Comparison of ENCODE assay signal across 8 mouse cellular contexts in genomic region chr1:21166762-21167161, GRCm38 (mm10). TPM values are rescaled to one million over a fixed set of nuclear protein-coding genes. Genes with fewer than 3 reads are reported as not detected.
DNase-seq lines count a peak whose midpoint lies in the region; ATAC-seq and TF ChIP-seq lines count a peak whose summit lies in the region.

No protein-coding gene starts in this region.

- H3K4me1 ChIP-seq in lung, adult 2 months (ENCODE audit: control insufficient read depth, insufficient read depth, low read length) = no peaks in the 10 kb centered on the region
- H3K4me1 ChIP-seq in forebrain, embryonic 10.5 days = peaks cover 12% of the 10 kb centered on the region
- peaks cover 6% of the 10 kb centered on the region; the same call in 1 of the 2 replicates for H3K4me1 ChIP-seq in limb, embryonic 10.5 days
- H3K4me1 ChIP-seq in neural tube, embryonic 15.5 days = peaks cover 14% of the 10 kb centered on the region

- peak overlapping the region; percentile 66 for H3K4me2 ChIP-seq in neural tube, embryonic 15.5 days

- TF ChIP-seq POLR2A in lung, adult 2 months (IDR thresholded peaks at IDR 0.05; ENCODE audit: borderline replicate concordance, extremely low read depth, low read depth, low read length) = no peak

- 61% methylated on average over 4 of the region's 4 CpGs for WGBS in lung, adult 2 months
- 69% methylated on average over 4 of the region's 4 CpGs for WGBS in forebrain, embryonic 10.5 days
- 75% methylated on average over 4 of the region's 4 CpGs for WGBS in limb, embryonic 10.5 days
- 61% methylated on average over 4 of the region's 4 CpGs for WGBS in neural tube, embryonic 15.5 days

- H3K9me3 ChIP-seq in forebrain, embryonic 10.5 days = no peaks in the 10 kb centered on the region
- no peaks in the 10 kb centered on the region for H3K9me3 ChIP-seq in limb, embryonic 10.5 days (replicated peaks)
- H3K9me3 ChIP-seq in neural tube, embryonic 15.5 days (replicated peaks) = no peaks in the 10 kb centered on the region

- no peaks in the 10 kb centered on the region for H3K27me3 ChIP-seq in forebrain, embryonic 10.5 days (ENCODE audit: poor library complexity, severe bottlenecking)
- H3K27me3 ChIP-seq in limb, embryonic 10.5 days (ENCODE audit: low read depth, poor library complexity, severe bottlenecking) = no peaks in the 10 kb centered on the region
- 0 out of 2 replicates have a peak, but pooled peaks cover 2% of the 10 kb centered on the region for H3K27me3 ChIP-seq in neural tube, embryonic 15.5 days (replicated peaks)

- peak overlapping the region; percentile 79 for H3K27ac ChIP-seq in forebrain, embryonic 10.5 days
- 0 out of 2 replicates have a peak overlapping the region, but pooled peaks have one; percentile 38 for H3K27ac ChIP-seq in limb, embryonic 10.5 days
- peak overlapping the region; percentile 39; the same call in 1 of the 2 replicates for H3K27ac ChIP-seq in neural tube, embryonic 15.5 days (replicated peaks)

- H3K4me3 ChIP-seq in lung, adult 2 months (replicated peaks; ENCODE audit: extremely low read depth, low read depth, low read length) = peak overlapping the region; percentile 64
- H3K4me3 ChIP-seq in forebrain, embryonic 10.5 days = peak overlapping the region; percentile 55
- peak overlapping the region; percentile 51 for H3K4me3 ChIP-seq in limb, embryonic 10.5 days
- peak overlapping the region; percentile 43 for H3K4me3 ChIP-seq in neural tube, embryonic 15.5 days (replicated peaks)

- peak overlapping the region; percentile 39 for H3K9ac ChIP-seq in neural tube, embryonic 15.5 days (replicated peaks)

- DNase-seq in lung, adult 2 months = peak; percentile 9
- no peak for DNase-seq in lung, postnatal 10 days
- no peak for DNase-seq in forebrain, embryonic 10.5 days (ENCODE audit: extremely low spot score, low spot score)
- DNase-seq in limb, embryonic 10.5 days (ENCODE audit: low spot score) = no peak
- DNase-seq in embryo, embryonic 9.5 days (ENCODE audit: extremely low spot score) = no peak
- no peak for DNase-seq in frontal cortex, postnatal 10 days (ENCODE audit: low spot score in 2 of 2)

- H3K36me3 ChIP-seq in forebrain, embryonic 10.5 days (replicated peaks) = no peaks in the 10 kb centered on the region
- no peaks in the 10 kb centered on the region for H3K36me3 ChIP-seq in limb, embryonic 10.5 days
- no peaks in the 10 kb centered on the region for H3K36me3 ChIP-seq in neural tube, embryonic 15.5 days

- no peak for TF ChIP-seq CTCF in lung, adult 2 months (IDR thresholded peaks at IDR 0.05; ENCODE audit: insufficient read depth, low read length)

- peak; percentile 72 for ATAC-seq in neural tube, embryonic 15.5 days (ENCODE audit: low FRiP score)
- no peak for ATAC-seq in megakaryocyte progenitor cell, adult 5-6 weeks (replicated peaks; ENCODE audit: poor library complexity)

RNA-seq across cellular contexts. Expression of gene Tmem14a, which starts 51.6 kb away (rescaled TPM):
- 3.9 and 5.2 TPM in 2 replicates for polyA plus RNA-seq in lung, adult 2 months (2012; rRNA removed)
- 9.2 and 9.7 TPM in 2 replicates for polyA plus RNA-seq in forebrain, embryonic 10.5 days (2016; fragmentation: Nextera tagmentation; extraction: Ambion mirVana)
- 4.7 and 7.8 TPM in 2 replicates for polyA plus RNA-seq in limb, embryonic 10.5 days (2016; fragmentation: Nextera tagmentation; extraction: Ambion mirVana)
- 18.9 and 22.6 TPM in 2 replicates for polyA plus RNA-seq in neural tube, embryonic 15.5 days (2015; fragmentation: Nextera tagmentation; extraction: Ambion mirVana)
- total RNA-seq in megakaryocyte progenitor cell, adult 5-6 weeks (2015) = 1.3 and 3.3 TPM in 2 replicates
- total RNA-seq in megakaryocyte progenitor cell, adult 5-6 weeks (2017) = 1.3 and 2.5 TPM in 2 replicates
